Mouse (Mus musculus) 416B (cell line): ENCODE measurements around the gene Jam2.
A peak's percentile ranks its signal among the peaks of the same experiment; 100 is the strongest.

Experiments used
- DNase-seq: peaks from one replicate; pipeline ENCODE4 v3.0.0; 2011; ENCODE audit warnings: low read depth

Gene Jam2

DNA sequence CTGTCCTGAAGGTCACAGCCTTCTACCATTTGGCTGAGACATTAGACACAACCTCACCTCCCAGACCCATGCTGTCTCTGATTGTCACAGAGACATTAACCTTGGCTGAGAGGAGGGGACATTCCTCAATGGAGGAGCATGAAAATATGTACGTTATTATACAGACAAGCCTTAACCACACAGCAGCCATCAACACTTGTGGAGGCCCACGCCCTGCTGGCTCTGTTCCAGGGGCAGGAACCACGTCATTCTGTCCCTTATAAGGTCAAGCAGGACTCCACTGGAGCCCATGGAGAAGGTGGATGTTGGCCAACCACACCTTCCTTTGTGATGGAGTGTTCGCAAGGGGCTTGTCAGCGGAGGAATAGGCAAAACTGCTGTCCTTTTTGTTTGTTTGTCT, 5.8 kb downstream of the Jam2 start:
- no peak for DNase-seq

GRCm38 (mm10) chr16:84783279-84783678, 9.4 kb downstream of the Jam2 start:
- DNase-seq: peak; percentile 20

GRCm38 (mm10) chr16:84784966-84785365, 11.0 kb downstream of the Jam2 start:
- no peak for DNase-seq

DNA sequence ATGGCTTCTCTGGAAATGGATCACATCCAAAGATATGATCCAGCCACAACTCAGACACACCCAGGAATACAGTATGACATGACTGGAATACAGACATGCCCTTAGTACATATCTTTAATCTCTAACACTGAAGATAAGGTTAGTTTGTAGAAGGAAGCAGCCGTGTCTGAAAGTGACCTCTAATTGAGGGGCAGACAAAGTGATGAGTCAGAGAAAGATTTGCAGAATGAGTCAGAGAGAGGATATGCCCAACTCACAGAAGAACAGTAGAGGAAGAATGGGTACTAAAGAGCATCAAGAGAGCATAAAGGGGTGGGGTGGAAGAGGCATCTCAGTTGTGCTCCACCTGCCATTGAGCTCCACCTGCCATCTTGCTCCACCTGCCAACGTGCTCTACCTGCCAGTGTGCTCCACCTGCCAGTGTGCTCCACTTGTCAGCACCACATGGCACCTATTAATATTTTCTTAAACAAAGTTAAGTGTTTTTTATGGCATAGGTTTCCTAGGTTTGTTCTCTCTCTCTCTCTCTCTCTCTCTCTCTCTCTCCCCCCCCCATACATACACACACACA, 16.8 kb downstream of the Jam2 start:
- DNase-seq: no peak

DNA sequence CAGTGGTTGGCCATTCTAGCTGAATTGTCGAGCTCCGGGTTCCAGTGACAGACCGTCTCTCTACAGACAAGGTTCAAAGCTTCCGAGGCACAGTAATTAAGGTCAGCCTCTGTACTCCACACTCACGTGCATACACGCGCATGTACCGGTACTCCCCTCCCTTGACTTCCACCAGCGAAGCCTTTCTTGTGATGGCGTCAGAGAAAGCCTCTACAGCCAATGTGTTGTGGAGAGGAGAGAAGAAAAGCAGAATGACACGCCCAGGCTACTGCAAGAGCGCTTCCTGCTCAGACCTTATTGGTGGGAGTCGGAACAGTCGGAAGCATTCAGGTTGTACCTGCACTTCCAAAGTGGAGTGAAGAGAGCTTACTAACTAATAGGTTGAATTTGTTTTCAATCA, 19.5 kb downstream of the Jam2 start:
- DNase-seq: no peak

DNA sequence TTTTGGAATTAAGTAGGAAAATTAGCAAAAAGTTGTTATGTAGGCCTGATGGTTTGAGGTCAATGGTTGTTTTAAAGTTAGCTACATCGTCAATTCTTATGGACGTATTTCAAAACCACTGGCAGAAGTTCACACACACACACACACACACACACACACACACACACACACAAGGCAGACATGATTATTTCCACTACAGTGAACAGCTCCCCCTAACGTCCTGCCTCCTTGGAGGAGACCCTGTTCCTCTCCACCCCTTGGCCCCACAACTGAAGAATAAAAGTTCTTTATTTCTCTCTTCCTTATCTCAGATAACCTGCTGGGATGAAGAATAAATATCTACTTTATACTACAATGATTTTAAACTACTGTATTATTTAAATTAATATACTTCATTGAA, 21.4 kb downstream of the Jam2 start:
- DNase-seq: no peak

DNA sequence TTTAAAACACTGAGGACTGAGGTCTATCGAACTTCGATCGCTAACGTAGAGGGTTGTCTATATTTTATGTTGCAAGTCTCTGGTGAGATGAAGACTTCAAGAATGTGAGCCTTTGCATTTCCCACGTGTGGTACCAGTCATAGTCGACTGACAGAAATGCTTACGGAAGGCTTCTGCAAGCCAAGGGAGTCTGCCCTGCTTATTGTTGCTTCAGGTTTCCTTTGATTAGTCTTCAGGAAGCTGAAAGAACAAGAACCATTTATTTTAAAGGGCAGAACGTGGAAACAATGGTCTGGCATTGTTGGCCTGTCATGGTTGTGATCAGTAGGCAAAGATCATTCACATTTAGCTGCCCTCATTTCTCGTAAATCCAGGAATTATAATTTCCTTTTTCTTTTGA, 22.8 kb downstream of the Jam2 start:
- no peak for DNase-seq

DNA sequence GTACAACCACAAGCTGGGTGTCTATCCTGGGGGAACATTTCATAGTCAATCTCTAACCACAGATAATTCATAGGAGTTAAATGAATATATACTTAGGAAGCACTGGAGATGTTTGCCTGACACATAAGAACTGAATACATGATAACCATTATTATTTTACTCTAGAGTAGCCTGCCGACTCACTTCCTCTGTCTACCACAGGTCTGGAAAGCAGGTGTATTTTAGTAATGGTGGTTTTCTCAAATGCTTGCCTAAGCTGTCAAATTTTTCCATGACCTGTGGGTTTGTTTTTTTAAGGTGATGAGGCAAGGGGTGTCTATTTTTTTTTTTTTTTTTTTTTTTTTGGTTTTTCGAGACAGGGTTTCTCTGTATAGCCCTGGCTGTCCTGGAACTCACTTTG, 26.1 kb downstream of the Jam2 start:
- peak; percentile 80 for DNase-seq

- DNase-seq: peak; percentile 83
Measured at GRCm38 (mm10) chr16:84802217-84802616, 28.3 kb downstream of the Jam2 start.

DNA sequence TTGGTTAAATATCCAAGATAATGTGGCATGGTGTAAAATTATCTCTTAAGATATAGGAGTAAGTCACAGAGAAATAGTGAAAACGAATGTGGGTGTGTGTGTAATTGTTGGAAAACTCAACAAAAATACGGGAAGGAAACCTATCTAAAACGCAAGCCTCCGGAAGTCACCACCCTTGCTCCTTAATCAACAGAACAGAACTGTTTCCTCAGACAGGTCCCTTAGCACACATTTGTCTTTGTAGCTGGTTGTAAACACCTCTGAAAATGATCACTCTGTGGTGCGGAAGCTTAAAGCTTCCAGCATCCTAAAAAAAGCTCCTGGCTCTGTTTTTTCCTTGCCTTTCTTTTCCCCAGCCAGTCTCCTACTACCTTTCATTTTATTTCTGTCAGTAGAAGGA, 30.9 kb downstream of the Jam2 start:
- DNase-seq: no peak

DNA sequence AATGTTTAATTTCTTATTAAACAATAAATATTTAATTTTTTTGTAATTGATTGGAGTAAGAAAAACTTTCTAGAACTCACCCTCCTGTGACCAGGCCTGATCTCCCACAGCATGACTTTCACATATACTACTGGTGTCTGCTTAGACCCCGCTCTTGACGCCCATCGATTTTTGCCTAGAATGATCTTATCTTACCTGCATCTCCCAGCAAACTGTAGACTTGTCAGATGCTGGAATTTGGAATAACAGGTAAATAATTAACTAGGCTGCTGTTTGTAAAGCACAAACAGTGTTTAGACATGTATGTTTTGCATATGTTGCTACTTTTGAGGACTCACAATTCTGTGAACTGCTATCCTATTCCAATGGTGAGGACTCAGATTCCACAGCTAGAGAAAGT, 32.3 kb downstream of the Jam2 start:
- DNase-seq: no peak

- no peak for DNase-seq
Measured at GRCm38 (mm10) chr16:84807874-84808273, 34.0 kb downstream of the Jam2 start.

GRCm38 (mm10) chr16:84810254-84810653, 36.3 kb downstream of the Jam2 start:
- DNase-seq: peak; percentile 81

DNA sequence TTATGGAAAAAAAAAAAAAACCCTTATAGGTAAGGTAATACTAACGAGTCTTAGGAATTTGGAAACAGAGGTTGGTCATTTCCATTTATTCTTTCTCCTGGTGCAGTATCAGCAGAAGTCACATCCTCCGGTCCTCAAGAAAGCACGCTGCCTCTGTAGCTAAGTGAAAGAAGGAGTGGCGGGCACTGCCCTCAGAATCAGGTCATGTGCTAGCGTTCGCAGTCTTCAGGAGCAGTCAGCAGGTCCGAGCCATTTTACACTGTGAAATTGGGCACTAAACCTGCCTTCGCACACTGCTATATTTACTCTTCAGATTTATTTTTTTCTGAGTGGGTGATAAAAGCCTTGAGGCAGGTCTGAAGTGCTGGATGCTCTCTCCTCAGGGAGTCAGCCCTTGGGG, 39.9 kb downstream of the Jam2 start:
- peak; percentile 58 for DNase-seq

DNA sequence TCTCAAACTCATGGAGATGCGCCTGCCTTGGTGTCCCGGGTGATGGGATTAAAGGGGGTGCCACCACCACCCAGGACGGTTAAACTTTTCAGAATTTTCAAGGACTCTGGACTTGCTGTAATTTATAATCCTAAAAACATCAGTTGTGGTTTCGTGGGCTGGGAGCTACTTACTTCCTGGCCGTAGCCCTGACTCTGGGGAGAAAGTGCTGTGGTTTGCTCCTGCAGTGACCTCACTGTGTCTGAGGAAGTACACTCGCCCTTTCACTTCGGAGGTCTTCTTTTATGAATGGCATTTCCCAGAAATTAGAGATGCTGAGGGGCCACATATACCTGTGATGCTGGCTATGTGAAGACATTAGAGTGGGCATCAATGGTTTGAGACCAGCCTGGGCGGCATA, 40.6 kb downstream of the Jam2 start:
- DNase-seq: peak; percentile 80

GRCm38 (mm10) chr16:84817423-84817822, 43.5 kb downstream of the Jam2 start:
- peak; percentile 61 for DNase-seq

GRCm38 (mm10) chr16:84825009-84825408, 51.1 kb downstream of the Jam2 start:
- no peak for DNase-seq

- DNase-seq: no peak
Measured at GRCm38 (mm10) chr16:84831696-84832095, 57.8 kb downstream of the Jam2 start.

- DNase-seq: no peak
Measured at GRCm38 (mm10) chr16:84832736-84833135, 58.8 kb downstream of the Jam2 start.

DNA sequence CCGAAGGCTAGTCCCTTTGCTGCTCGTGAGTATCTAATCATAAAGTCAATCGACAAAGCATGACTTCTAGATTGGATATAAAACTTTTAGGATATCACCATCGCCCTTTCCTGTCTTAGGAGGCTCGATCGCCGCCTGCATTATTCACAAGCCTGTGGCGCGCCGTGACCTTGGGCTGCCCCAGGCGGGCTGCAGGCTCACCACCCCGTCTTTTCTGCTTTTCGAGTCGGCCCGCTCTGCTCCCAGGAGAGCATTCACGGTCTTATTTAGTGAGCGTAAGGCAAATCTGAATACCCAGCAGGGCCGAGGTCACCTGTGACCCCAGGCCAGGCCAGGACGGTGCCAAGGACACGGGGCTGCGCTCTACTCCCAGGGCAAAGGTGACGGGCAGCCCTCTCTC, 60.4 kb downstream of the Jam2 start:
- DNase-seq: no peak

DNA sequence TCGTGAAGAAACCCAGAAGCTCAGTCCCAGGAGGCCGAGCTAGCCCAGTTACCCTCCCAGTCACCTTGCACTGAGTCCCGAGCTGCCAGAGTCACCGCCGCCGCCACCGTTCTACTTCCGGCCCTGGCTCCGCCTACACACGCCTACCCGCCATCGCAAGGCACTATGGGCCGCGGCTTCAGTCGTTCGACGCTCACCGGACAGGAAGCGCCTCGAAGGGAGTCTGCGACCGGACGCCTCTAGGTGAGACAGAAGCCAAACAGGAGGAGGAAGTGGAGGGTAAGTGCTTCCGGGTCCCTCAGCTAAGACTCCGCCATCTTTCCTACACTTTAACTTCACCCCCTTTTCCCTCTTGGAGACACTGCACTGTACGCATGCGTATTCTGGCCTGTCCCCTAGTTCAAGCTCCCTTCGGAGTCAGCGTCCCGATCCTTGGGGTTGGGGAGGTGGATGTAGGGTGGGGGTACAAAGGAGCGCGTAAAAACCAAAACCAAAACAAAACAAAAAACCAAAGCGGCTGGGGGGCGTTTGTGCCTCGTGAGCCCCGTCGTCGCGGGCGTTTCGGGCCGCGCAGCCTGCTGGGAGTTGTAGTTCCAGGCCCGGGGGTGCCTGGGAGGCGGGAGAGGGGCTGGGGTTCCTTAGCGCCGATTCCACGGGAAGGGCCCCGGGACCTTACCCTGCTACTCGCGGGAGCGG, 61.0 kb downstream of the Jam2 start, which contains the start of gene Gabpa:
Gene Gabpa (plus strand): TSS at position 181 of the 696 bp plus-strand sequence.
- peak; percentile 98 for DNase-seq

DNA sequence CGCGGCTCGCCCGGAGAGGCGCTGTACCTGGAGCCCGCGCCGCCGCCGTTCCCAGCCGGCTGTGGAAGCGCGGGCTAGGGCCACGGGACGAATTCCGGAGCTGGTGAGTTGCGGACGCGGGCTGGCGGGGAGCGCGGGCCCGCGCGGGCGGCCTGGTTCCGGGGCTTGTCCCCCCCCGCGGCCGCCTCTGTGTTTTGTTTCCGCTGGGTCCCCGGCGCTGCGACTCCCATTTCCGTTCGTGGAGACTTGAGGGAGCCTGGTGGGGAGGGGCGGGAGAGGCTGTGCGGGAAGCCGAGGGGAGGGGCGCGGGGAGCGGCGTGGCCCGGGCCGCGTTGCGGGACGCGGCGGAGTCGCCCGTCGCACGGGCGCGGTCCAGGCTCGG, 61.5 kb downstream of the Jam2 start, which contains the start of gene Atp5j:
Gene Atp5j (minus strand): TSS at position 185 of the 382 bp plus-strand sequence.
- peak; percentile 73 for DNase-seq

- DNase-seq: peak; percentile 91
Measured at GRCm38 (mm10) chr16:84835823-84836743, 62.2 kb downstream of the Jam2 start.
